Mouse (Mus musculus) lung, postnatal 0 days (tissue): ENCODE data around the gene AU040320. TPM values are rescaled to one million over a fixed set of nuclear protein-coding genes. Genes with fewer than 3 reads are reported as not detected.

ENCODE experiments used
- ATAC-seq: fragments of 200-750 bp; cut with Nextera tagmentation; 2 replicates; pipeline ENCODE4 v1.8.0; 2017; ENCODE audit warnings: moderate library complexity
- DNase-seq: peaks from one replicate; pipeline ENCODE4 v3.0.0-alpha.2; 2016; ENCODE audit warnings: low spot score
- H3K27ac ChIP-seq: fragments of 300-500 bp; sonication (generic); 2 replicates; pipeline ENCODE4 v1.5.1; 2014; ENCODE audit warnings: antibody characterized with exemption, mild to moderate bottlenecking, low read length, mixed read lengths
- H3K27me3 ChIP-seq: fragments of 300-500 bp; sonication (generic); replicated peaks from 2 replicates; pipeline ENCODE4 v1.6.1; 2014; ENCODE audit warnings: low read length, mixed read lengths; ENCODE audit not compliant: insufficient read depth
- H3K36me3 ChIP-seq: fragments of 300-500 bp; sonication (generic); 2 replicates; pipeline ENCODE4 v1.6.1; 2014; ENCODE audit warnings: low read length, mixed read lengths; ENCODE audit not compliant: insufficient read depth
- H3K4me1 ChIP-seq: fragments of 300-500 bp; sonication (generic); 2 replicates; pipeline ENCODE4 v1.6.1; 2014; ENCODE audit warnings: antibody characterized with exemption, low read depth, low read length, mixed read lengths; ENCODE audit not compliant: insufficient read depth
- H3K4me2 ChIP-seq: fragments of 300-500 bp; sonication (generic); replicated peaks from 2 replicates; pipeline ENCODE4 v1.6.1; 2014; ENCODE audit warnings: low read depth, mild to moderate bottlenecking, low read length, moderate library complexity, mixed read lengths
- H3K4me3 ChIP-seq: fragments of 300-500 bp; sonication (generic); 2 replicates; pipeline ENCODE4 v1.5.1; 2014; ENCODE audit warnings: low read depth, low read length
- H3K9ac ChIP-seq: fragments of 300-500 bp; sonication (generic); replicated peaks from 2 replicates; pipeline ENCODE4 v1.6.1; 2014; ENCODE audit warnings: low read depth, mild to moderate bottlenecking
- H3K9me3 ChIP-seq: fragments of 300-500 bp; sonication (generic); 2 replicates; pipeline ENCODE4 v1.6.1; 2016; ENCODE audit warnings: low read length, mixed read lengths
- CTCF ChIP-seq: IDR thresholded peaks from 2 replicates; pipeline ENCODE4 v1.5.1; 2016; ENCODE audit warnings: antibody characterized with exemption, mild to moderate bottlenecking
- EP300 ChIP-seq: IDR thresholded peaks from 2 replicates; pipeline ENCODE4 v1.6.1; 2016; ENCODE audit warnings: antibody characterized with exemption, mild to moderate bottlenecking, control low read depth
- WGBS: fragments of 180-500 bp; shearing (Covaris S2); extraction: QIAGEN DNeasy Blood & Tissue Kit; methylation state at CpG from one replicate; pipeline ENCODE4 v1.1.7; 2014; 5-methylcytosine and 5-hydroxymethylcytosine counted together
- polyA plus RNA-seq: library from polyadenylated mRNA; unstranded; fragments of >200 nt; fragmentation: Nextera tagmentation; extraction: Ambion mirVana; gene quantifications from 2 replicates; pipeline ENCODE4 v1.2.1, GENCODE M21; 2015

The AU040320 gene
- polyA plus RNA-seq, 1 experiment from 2014 or later, result 22.2 TPM

DNA sequence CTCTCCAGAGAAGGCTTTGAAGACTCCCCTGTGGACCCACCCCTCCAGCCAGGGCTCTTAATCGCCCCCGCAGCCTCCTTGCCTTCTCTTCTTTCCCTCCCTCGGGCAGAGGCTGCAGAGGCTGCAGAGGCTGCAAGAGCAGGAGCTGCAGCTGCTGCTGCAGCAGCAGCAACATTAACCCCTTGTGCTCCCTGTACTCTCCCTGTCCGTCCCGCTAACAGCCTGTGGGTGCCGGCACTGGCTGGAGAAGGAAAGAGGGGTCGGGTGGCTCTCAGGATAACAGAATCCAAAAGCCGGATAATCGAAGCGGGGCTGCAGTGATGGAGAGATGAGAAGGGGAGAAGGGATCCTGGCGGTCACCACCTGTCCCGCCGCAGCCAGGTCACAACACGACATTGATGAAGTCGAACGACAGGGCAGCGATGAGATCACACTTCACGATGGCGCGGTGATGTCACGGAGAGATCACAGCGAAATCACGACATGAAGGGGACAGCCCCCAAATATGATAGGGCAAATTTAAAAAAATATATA, 669 bp upstream of the AU040320 start:
- Histone ChIP-seq H3K4me3 (peak overlapping the region; percentile 86), H3K27ac (no peak overlapping the region), H3K27me3 (no peaks in the 10 kb centered on the region), H3K36me3 (peaks cover 11% of the 10 kb centered on the region; the same call in 1 of the 2 replicates), H3K9ac (peak overlapping the region; percentile 76), H3K4me1 (peaks cover 18% of the 10 kb centered on the region; the same call in 1 of the 2 replicates), H3K4me2 (peak overlapping the region; percentile 96), H3K9me3 (no peaks in the 10 kb centered on the region)
- no peak; the same call in 1 of the 2 replicates for ATAC-seq
- TF ChIP-seq CTCF (no peak), EP300 (no peak)
- WGBS, result 2% methylated on average over 22 of the region's 23 CpGs
- peak; percentile 29 for DNase-seq

GRCm38 (mm10) chr4:126754231-126754611, 877 bp downstream of the AU040320 start:
- 2% methylated on average over 12 of the region's 12 CpGs for WGBS
- 0 out of 2 replicates have a peak, but pooled peaks cover 4% of the 10 kb centered on the region for H3K36me3 ChIP-seq
- no peak for DNase-seq
- H3K9me3 ChIP-seq, result no peaks in the 10 kb centered on the region
- no peak for ATAC-seq
- peaks cover 18% of the 10 kb centered on the region; the same call in 1 of the 2 replicates for H3K4me1 ChIP-seq
- peak overlapping the region; percentile 96 for H3K4me2 ChIP-seq
- TF ChIP-seq EP300 (no peak), CTCF (no peak)
- H3K4me3 ChIP-seq, result peak overlapping the region; percentile 86
- peak overlapping the region; percentile 96 for H3K27ac ChIP-seq
- peak overlapping the region; percentile 76 for H3K9ac ChIP-seq
- H3K27me3 ChIP-seq, result no peaks in the 10 kb centered on the region

DNA sequence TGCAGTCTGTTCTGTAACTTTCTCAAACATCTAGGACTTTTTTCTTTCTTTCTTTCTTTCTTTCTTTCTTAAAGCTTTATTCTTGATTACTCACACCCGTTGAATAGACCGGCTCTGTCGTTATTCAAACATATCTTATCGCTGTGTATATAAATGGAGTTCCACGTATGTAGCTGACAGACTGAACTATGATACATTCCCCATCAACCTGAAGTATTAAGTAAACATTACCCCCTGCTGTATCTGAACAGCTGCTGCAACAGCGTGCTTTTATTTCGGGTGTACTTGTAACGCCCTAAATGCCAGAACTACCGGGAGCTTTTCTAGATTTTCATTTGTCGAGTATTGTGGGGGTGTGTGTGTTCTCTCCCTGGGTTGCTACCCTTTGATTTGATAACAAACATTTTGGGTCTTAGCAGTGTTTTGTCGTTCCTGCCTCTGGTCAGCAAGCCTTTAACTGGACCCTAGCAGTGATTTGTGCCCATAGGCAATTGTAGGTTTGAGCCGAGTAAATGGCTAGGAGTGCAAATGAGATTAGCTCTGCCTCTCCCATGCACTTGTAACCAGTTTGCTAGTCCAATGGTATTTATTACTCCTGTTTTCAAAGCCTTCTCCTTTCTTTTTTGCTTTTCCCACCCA, 1.5 kb downstream of the AU040320 start:
- DNase-seq, result peak; percentile 69
- peak overlapping the region; percentile 86; the same call in 1 of the 2 replicates for H3K4me3 ChIP-seq
- peak overlapping the region; percentile 96; the same call in 1 of the 2 replicates for H3K27ac ChIP-seq
- no peak overlapping the region for H3K9ac ChIP-seq
- peak overlapping the region; percentile 96 for H3K4me2 ChIP-seq
- H3K4me1 ChIP-seq, result peaks cover 18% of the 10 kb centered on the region; the same call in 1 of the 2 replicates
- ATAC-seq, result no peak
- H3K9me3 ChIP-seq, result no peaks in the 10 kb centered on the region
- TF ChIP-seq EP300 (peak; percentile 38; the same call in 1 of the 2 replicates), CTCF (peak; percentile 12; the same call in 1 of the 2 replicates)
- 22% methylated on average over 12 of the region's 12 CpGs for WGBS
- 0 out of 2 replicates have a peak, but pooled peaks cover under 1% of the 10 kb centered on the region for H3K36me3 ChIP-seq
- H3K27me3 ChIP-seq, result no peaks in the 10 kb centered on the region

DNA sequence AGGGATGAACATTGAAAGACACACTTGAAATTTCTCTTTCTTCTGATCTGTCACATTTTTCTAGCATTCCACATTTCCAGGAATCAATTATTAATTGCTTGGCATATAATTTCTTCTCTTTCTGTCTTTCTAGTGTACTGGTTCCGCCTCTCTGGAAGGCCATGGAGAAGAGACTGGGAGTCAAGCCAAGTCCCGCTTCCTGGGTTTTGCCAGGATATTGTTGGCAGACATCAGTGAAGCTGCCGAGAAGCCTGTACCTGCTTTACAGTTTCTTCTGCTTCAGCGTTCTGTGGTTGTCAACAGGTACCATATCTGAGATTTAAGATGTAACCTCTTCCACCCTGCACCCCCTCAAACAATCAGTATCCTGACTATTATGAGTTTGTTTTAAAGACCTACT, 3.4 kb downstream of the AU040320 start:
- Histone ChIP-seq H3K9ac (no peak overlapping the region), H3K27me3 (no peaks in the 10 kb centered on the region), H3K36me3 (no peaks in the 10 kb centered on the region), H3K4me2 (no peak overlapping the region), H3K4me3 (no peak overlapping the region), H3K4me1 (peaks cover 18% of the 10 kb centered on the region; the same call in 1 of the 2 replicates), H3K27ac (no peak overlapping the region), H3K9me3 (no peaks in the 10 kb centered on the region)
- ATAC-seq (no peak), DNase-seq (peak; percentile 24)
- no peak for TF ChIP-seq CTCF
- no peak for TF ChIP-seq EP300
- WGBS, result 32% methylated on average over 4 of the region's 4 CpGs

DNA sequence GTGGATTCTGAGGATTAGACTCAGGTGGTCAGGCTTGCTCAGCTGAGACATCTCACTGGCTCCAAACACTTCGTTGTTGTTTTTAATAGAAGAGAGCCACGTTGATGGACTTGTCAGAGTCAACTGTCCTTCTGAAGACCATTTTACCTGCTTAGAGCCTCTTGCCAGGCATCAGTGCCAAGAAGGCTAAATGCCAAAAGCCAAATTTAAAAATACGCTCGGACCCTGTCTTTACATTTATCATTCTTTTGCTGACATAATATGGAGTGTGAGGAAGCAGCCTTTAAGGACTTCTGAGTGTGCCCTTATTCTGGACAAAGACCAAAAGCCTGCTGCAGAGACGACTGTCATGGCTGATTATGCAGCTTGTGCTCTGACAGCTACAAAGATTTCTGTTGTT, 5.0 kb downstream of the AU040320 start:
- H3K9ac ChIP-seq, result no peak overlapping the region
- no peak overlapping the region for H3K4me3 ChIP-seq
- no peak for ATAC-seq
- H3K27ac ChIP-seq, result no peak overlapping the region
- H3K27me3 ChIP-seq, result no peaks in the 10 kb centered on the region
- peaks cover 9% of the 10 kb centered on the region for H3K4me1 ChIP-seq
- 59% methylated on average over 5 of the region's 5 CpGs for WGBS
- H3K9me3 ChIP-seq, result no peaks in the 10 kb centered on the region
- no peak overlapping the region for H3K4me2 ChIP-seq
- H3K36me3 ChIP-seq, result no peaks in the 10 kb centered on the region
- no peak for TF ChIP-seq CTCF
- no peak for TF ChIP-seq EP300
- no peak for DNase-seq

- Histone ChIP-seq H3K36me3 (no peaks in the 10 kb centered on the region), H3K27ac (no peak overlapping the region), H3K27me3 (no peaks in the 10 kb centered on the region), H3K9ac (no peak overlapping the region), H3K9me3 (no peaks in the 10 kb centered on the region), H3K4me3 (no peak overlapping the region), H3K4me1 (peaks cover 9% of the 10 kb centered on the region), H3K4me2 (no peak overlapping the region)
- DNase-seq (no peak), ATAC-seq (no peak)
- no peak for TF ChIP-seq EP300
- TF ChIP-seq CTCF, result no peak
- WGBS, result 85% methylated on average over 2 of the region's 2 CpGs
Observed at GRCm38 (mm10) chr4:126759435-126759834, 6.1 kb downstream of the AU040320 start.
